Mouse (Mus musculus): Measurements from ENCODE around the gene Lmntd1.

DNA sequence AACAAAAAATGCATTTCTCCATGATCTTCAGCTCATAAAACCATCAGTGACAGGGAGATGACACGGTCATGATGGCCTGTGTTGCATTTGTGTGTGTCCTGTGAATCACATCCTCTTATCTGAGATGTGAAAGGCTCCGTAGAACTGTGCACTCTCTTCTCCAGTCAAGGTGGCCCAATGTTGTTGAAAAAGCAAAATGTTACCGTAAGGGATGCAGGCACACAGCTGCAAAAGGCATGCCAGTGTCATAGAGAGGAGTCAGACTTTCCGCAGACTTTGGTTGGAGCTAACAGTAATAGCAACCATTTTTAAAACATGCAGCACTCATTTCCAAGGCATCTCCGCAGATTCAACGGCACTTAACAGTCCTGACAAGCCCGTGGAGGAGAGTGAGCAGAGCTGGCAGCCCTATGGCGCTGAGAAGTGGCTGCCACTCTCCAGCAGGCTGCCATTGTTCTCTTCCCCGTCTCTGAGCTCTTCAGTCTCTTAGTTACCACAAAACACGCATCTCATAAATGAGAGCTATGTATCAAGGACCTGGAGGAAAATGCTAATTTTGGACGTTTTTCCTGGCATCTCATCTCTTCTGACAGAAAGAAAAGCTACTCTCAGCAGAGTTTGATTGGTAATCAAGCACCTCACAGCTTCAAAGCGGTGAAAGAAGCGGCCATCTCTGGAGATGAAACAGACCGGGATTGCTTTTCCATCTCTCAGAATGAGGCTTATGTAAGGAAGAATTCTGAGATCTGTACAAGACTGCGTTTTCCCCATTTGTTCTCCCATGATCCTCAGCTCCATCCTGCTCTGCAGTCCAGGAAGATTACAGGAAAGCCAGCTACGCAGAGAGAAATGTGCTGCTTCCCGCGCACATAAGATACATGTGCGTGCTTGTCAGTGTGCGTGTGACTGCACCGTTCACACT is 28.8 kb downstream of the Lmntd1 start:
- no peak for TF ChIP-seq CTCF (IDR thresholded peaks at IDR 0.05; ENCODE audit: low read depth, low read length)
- TF ChIP-seq POLR2A (IDR thresholded peaks at IDR 0.05; ENCODE audit: borderline replicate concordance, low read depth, low read length), result no peak
